Mouse (Mus musculus) A20 (cell line): ENCODE results near the gene Scnn1g.

Experiments used
- DNase-seq: peaks from one replicate; pipeline ENCODE4 v3.0.0-alpha.2; 2011; ENCODE audit warnings: low read depth, low spot score

The Scnn1g gene

GRCm38 (mm10) chr7:121778553-121778952, 44.3 kb downstream of the Scnn1g start:
- DNase-seq, result no peak

- no peak for DNase-seq
These were observed 44.7 kb downstream of the Scnn1g start for GRCm38 (mm10) chr7:121778980-121779379.

- no peak for DNase-seq
These were observed 45.1 kb downstream of the Scnn1g start for GRCm38 (mm10) chr7:121779409-121779808.

GRCm38 (mm10) chr7:121782188-121782909, 48.1 kb downstream of the Scnn1g start:
- DNase-seq, result no peak

GRCm38 (mm10) chr7:121785651-121786228, 51.5 kb downstream of the Scnn1g start:
- DNase-seq, result no peak

- no peak for DNase-seq
These were observed 63.5 kb downstream of the Scnn1g start for GRCm38 (mm10) chr7:121797781-121798180.

- no peak for DNase-seq
These were observed 68.2 kb downstream of the Scnn1g start for GRCm38 (mm10) chr7:121802471-121802870.

- no peak for DNase-seq
These were observed 68.7 kb downstream of the Scnn1g start for GRCm38 (mm10) chr7:121803011-121803410.

- DNase-seq, result no peak
These were observed 71.7 kb downstream of the Scnn1g start for GRCm38 (mm10) chr7:121805811-121806496.

- DNase-seq, result no peak
These were observed 73.7 kb downstream of the Scnn1g start for GRCm38 (mm10) chr7:121807726-121808580.
